Mouse (Mus musculus) spleen, postnatal 36 days (tissue): ENCODE data around the gene Ak2.

Source experiments
- DNase-seq, 2 experiments: peaks; one replicate each; pipeline ENCODE4 v3.0.0; 2022; ENCODE audit warnings: low spot score in 2 of 2, mixed read lengths in 1 of 2

Ak2 gene

GRCm38 (mm10) chr4:128991500-128992008, at the start of gene Ak2:
Ak2 (plus strand) TSS chr4:128991958.
- no peak for DNase-seq

GRCm38 (mm10) chr4:128942346-128942745, 49.4 kb upstream of the Ak2 start:
- DNase-seq: no peak

GRCm38 (mm10) chr4:128946736-128947135, 45.0 kb upstream of the Ak2 start:
- no peak for DNase-seq

GRCm38 (mm10) chr4:128947326-128947933, 44.3 kb upstream of the Ak2 start:
- DNase-seq: no peak

GRCm38 (mm10) chr4:128948137-128948674, 43.6 kb upstream of the Ak2 start:
- DNase-seq: no peak

- no peak for DNase-seq
Observed at GRCm38 (mm10) chr4:128949470-128950005, 42.2 kb upstream of the Ak2 start.

GRCm38 (mm10) chr4:128950461-128950860, 41.3 kb upstream of the Ak2 start:
- no peak for DNase-seq

GRCm38 (mm10) chr4:128953851-128954250, 37.9 kb upstream of the Ak2 start:
- DNase-seq: no peak

- DNase-seq: peak in 1 of 2 experiments; percentile 23
Observed at GRCm38 (mm10) chr4:128957155-128957911, 34.4 kb upstream of the Ak2 start.

GRCm38 (mm10) chr4:128958156-128958555, 33.6 kb upstream of the Ak2 start:
- DNase-seq: no peak

GRCm38 (mm10) chr4:128958849-128959248, 32.9 kb upstream of the Ak2 start:
- no peak for DNase-seq

GRCm38 (mm10) chr4:128959676-128960075, 32.1 kb upstream of the Ak2 start:
- peak in 1 of 2 experiments; percentile 17 for DNase-seq

GRCm38 (mm10) chr4:128961301-128962028, 30.3 kb upstream of the Ak2 start:
- no peak for DNase-seq

GRCm38 (mm10) chr4:128962029-128962925, 29.5 kb upstream of the Ak2 start, which contains the start of gene Azin2:
Azin2 (minus strand) TSS chr4:128962442.
- DNase-seq: peak; percentile 77 to 82

- DNase-seq: no peak
Observed at GRCm38 (mm10) chr4:128962926-128963290, 28.9 kb upstream of the Ak2 start.

- no peak for DNase-seq
Observed at GRCm38 (mm10) chr4:128966751-128967150, 25.0 kb upstream of the Ak2 start.

- DNase-seq: no peak
Observed at GRCm38 (mm10) chr4:128969081-128969480, 22.7 kb upstream of the Ak2 start.

GRCm38 (mm10) chr4:128969607-128970416, 21.9 kb upstream of the Ak2 start:
- DNase-seq: no peak

- DNase-seq: no peak
Observed at GRCm38 (mm10) chr4:128970417-128970807, 21.3 kb upstream of the Ak2 start.
